Mouse (Mus musculus): ENCODE results near the gene Kpnb1. TPM values are rescaled to one million over a fixed set of nuclear protein-coding genes. Genes with fewer than 3 reads are reported as not detected.
A peak's percentile ranks its signal among the peaks of the same experiment; 100 is the strongest.
"Not testable (repeated sequence)": the region's sequence is repeated elsewhere in the genome, so short reads cannot be mapped to it uniquely, and the experiment has no call there.

Kpnb1 gene
- total RNA-seq (2021) = 100 to 1,000 TPM; 104 to 120 TPM
- long read RNA-seq, experiment 1, full-length matches to known transcripts = 19 of 37 reads
- long read RNA-seq, experiment 1, partial matches to known transcripts = 10 of 37 reads
- long read RNA-seq, experiment 1, other reads (novel, unspliced or antisense) = 8 of 37 reads
- long read RNA-seq, experiment 2, full-length matches to known transcripts = 4 of 55 reads
- long read RNA-seq, experiment 2, partial matches to known transcripts = 32 of 55 reads
- long read RNA-seq, experiment 2, other reads (novel, unspliced or antisense) = 19 of 55 reads

DNA sequence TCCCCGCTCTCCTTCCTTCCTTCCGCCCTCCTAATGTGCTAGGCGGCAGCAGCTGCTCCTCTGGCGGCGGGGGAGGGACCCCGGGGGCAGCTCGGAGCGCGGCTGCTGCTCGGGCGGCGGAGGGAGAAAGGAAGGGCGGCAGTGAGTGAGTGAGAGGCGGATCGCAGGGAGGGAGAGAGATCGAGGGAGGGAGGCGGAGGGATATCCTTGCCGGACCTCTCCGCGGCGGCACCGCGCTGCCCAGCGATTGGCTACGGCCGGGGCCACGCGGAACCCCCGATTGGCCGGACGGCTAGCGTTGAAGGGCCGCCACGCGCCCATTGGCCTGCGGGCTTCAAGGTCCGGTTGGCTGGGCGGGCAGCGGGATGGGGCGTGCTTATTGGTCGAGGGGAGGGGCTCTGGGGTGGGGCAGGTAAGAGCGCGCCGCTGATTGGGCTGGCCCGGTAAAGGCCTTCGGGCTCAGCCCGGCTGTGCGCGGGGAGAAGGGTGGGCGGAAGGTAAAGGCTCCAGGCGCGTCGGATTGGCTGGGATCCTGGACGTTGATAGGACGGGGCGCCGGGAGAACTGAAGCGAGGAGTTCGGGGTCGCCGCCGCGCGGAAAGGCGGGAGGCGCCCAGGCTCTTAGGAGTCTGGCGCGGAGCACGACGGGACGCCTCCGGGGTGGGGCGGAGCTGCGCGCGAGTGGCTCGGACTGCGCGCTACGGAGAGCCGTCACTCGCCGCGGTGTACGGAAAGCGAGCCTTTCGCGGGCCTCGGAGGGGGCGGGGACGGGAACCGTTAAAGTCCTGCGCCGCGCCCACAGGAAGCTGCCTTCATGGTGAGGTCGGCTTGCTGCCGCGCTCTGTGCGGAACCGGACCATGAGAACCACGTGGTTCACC is at the start of gene Kpnb1:
Gene Kpnb1 (minus strand): TSS at position 118 of the 879 bp plus-strand sequence.
- peak; percentile 93 to 96 for DNase-seq (ENCODE audit: low spot score in 2 of 2)

DNA sequence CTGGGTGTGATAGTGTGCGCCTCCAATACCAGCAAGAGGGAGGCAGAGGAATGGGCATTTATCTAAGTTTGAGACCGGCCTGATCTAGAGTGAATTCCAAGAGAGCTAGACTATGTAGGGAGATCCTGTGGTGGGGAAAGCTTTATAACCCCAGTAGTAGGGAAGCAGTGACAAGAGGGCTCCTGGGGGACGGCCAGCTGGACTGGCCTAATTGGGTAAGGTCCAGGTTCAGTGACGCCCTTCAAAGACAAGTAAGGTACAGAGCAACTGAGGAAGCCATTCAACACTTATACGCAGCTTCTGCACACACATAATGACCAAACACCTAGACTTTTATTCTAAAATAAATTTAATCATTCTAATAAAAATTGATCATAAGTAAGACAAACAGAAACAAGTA is 44.8 kb upstream of the Kpnb1 start:
- DNase-seq (ENCODE audit: low spot score in 2 of 2) = no peak

DNA sequence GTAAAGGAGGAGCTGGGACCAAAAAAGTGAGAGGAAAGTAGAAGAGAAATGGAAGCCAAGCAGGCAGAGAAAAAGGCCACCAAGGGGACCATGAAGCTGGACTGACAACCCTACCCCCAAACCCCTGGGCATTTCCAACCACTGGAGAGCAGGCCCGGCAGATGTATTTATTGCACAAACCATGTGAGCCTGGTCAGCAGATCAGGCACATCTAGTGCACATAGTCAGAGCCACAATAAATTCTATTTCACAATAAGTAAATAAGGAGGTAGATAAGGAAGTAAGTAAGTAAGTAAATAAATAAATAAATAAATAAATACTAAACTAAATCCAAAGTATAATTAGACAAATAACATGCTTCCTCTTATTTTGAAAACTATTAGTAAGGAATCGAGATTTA is 41.7 kb upstream of the Kpnb1 start:
- no peak for DNase-seq (ENCODE audit: low spot score in 2 of 2)

DNA sequence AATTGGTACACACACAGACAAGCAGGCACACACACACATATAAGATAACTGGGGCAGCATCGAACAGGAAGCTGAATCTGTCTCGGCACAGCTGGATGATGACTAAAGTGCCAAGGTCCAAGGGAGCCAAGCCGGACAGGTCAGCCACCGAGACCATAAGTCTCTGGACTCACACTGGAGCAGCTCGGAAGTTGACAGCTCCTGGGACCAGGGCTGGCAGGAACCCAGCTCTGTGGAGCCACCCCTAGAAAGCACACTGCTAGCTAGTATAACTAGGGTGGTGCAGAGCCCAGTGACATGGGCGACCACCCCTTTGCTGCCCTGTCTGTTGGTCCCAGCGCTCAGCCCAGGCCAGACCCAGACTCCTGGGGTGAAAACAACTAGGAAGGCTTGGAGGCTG is 41.3 kb upstream of the Kpnb1 start:
- no peak for DNase-seq (ENCODE audit: low spot score in 2 of 2)

DNA sequence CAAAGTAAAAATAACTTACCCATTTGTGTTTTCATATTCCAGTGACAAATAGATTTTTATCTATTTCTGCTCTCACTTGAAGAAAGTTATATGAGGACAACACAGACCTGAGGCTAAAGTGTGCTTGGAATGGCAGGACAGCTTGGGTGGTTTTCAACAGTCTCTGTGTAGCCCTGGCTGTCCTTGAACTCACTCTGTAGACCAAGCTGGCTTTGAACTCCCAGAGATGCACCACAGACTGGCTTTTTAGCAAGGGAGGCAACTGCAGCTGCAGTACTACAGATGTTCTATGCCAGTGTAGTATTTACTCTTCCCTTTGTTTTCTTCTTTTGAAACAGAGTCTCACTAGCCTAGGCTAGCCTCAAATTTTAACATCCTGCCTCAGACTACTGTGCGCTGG is 38.5 kb upstream of the Kpnb1 start:
- DNase-seq (ENCODE audit: low spot score in 2 of 2) = no peak

DNA sequence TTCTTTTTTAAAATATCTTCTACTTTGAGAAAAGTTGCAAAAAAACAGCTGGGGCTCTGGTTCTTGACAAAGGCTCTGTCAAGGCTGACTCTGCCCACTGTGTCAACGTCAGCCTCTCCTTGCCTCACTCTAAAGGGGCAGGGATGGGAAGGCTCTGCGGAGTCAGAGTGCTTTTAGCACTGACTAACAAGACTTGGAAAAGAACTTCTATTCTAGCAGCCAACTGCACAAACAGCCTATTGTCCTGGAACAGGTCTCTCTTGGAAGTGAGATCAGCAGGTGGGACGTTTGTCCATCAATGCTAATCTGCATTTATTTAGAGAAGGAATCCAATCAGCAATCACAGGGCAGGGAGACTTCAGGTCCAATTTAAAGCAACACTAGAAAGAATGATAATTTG is 35.8 kb upstream of the Kpnb1 start:
- DNase-seq (ENCODE audit: low spot score in 2 of 2) = no peak

DNA sequence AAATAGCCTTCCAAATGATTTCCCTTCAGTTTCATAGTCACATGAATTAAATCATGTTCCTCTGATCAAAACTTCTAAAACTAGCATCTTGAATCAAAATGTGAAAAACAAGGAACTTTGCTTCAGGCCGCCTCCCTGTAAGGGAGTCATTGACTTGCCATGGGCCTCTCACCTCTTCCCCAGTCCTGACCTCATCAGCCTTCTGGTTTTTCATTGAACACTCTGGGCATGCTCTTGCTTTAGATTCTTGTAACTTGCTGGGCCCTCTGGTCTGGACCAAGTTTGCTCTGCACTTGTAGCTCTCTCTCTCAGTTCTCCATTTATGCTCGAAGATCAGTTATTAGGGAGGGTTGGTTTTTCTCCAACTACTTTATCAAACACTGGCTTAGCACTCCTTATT is 33.9 kb upstream of the Kpnb1 start:
- no peak for DNase-seq (ENCODE audit: low spot score in 2 of 2)

DNA sequence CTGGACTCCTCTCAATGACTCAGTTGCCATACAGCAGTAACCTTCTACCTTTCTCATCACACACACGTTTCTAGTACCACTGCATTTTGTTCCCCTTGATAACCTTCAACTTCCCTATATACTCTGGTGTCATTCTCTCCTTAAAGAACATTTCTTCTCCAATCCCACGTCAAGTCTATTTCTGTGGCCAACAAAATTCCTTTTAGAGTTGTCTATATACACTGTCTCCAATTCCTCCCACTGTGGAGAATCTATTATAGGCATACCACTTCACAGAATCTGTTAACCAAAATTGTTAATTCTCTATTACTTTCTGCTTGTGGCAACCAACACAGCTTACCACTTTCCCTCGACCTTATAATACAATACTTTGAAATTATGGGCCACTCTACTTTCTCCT is 32.5 kb upstream of the Kpnb1 start:
- no peak for DNase-seq (ENCODE audit: low spot score in 2 of 2)

DNA sequence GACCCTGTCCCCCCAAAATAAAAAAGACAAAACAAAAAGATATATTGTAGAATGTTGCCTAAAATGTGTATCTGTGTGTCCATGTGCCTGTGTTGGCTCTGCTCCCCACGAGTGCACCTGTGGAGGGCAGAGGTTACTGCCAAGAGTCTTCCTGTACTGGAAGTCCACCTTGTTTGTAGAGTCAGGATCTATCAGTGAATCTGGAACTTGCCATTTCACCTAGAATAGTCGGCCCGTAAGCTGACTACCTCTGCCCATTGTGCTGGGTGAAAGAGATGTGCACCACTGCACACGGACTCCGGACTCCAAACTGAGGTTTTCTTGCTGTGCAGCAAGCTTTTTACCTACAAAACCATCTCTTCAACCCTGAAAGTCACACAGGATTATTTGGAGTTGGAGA is 26.7 kb upstream of the Kpnb1 start:
- no peak for DNase-seq (ENCODE audit: low spot score in 2 of 2)

DNA sequence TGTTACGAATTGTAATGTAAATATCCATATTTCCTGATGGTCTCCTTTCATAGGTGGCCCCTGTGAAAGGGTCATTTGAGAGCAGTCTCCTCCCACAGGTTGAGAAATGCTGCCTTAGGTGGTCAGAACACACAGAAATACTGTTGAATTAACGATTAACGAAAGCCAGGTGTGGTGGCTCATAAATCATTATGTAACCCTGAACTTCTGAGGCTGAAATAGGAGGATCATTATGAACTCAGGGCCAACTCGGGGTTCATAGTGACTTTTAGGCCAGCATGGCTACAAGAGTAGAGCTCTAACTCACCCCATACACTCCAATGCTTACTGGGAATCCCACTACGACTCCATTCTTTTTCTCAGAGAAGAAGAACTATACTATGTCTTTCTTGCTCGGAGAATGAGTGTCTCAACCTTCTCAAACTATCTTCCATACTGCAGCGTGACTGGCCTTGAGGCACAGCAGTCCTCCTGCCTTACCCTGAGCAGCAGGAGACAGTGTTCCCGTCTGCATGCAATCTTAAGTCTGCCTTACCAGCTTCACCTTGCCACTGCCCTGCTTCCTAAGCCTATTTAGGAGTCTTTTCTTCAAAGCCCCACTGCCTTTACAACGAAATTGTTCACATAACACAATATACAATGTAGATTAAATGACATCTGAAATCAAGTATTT is 23.2 kb upstream of the Kpnb1 start:
- DNase-seq (ENCODE audit: low spot score in 2 of 2) = no peak

DNA sequence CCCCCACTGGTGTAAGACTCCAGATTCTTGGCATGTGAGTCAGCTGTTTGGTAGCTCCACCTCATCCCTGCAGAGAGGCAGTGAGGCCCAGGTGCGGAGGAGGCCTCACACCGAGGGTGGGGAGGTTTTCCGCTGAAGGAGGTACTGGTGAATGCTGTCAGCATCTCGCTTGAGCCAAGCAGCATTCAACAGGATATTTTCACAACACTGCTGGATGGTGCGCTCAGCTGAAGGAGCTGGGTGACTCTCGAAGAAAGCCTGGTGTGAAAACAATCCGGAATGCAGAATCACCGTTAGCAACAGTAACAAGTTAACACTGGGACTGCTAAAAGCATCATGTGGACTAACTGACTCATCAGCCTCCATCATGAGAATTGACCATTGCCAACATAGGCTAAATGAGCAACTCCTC is 19.3 kb upstream of the Kpnb1 start:
- DNase-seq (ENCODE audit: low spot score in 2 of 2) = no peak

DNA sequence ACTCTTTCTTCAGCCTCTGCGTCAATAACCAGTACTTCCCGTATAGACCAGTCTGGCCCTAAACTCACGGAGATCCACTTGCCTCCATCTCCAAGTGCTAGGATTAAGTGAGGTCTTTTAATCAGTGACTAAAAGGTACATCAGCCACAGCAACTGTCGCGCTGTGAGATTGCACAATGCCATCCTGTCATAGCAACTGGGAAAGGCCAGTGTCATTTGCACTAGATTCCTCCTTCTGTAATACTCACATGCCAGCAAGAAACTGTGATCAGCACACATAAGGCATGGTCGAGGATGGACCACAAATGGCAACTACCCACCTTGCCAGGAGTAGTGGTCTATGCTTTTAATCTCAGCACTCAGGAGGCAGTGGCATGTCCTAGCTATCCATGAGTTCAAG is 11.8 kb upstream of the Kpnb1 start:
- no peak for DNase-seq (ENCODE audit: low spot score in 2 of 2)

DNA sequence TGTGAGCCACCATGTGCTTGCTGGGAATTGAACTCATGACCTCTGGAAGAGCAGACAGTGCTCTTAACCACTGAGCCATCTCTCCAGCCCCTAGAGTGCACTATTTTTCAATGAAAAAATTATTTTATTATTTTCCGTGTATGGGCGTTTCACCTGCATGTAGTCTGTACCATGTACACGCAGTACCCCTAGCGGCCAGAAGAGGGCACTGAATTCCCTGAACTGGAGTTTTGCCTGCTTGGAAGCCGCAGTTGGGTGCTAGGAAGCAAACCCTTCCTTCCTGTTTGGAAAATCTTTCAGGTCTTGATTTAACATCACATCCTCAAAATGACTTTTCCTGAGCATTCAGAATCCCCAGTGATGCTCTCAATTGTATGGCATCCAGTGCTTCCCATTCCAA is 10.9 kb upstream of the Kpnb1 start:
- peak; percentile 45 to 56 for DNase-seq (ENCODE audit: low spot score in 2 of 2)

DNA sequence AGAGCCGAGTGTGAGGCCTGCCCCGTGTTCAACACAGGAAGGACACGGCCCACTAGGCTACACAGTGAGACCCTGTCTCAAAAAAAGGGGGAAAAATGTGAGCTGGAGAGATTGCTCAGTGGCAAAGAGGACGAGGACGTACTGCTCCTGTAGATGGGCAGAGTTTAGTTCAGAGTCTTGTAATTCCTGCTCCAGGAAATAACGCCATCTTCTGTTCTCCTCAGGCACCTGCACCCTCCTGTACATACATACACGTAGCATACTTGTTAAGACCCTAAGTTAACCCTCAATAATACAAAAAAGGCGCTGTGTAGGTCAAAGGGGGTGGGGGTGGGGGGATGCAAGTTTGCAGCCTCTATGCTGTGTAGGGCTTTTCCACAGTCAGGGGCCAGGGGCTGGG is 9.3 kb upstream of the Kpnb1 start:
- no peak for DNase-seq (ENCODE audit: low spot score in 2 of 2)

DNA sequence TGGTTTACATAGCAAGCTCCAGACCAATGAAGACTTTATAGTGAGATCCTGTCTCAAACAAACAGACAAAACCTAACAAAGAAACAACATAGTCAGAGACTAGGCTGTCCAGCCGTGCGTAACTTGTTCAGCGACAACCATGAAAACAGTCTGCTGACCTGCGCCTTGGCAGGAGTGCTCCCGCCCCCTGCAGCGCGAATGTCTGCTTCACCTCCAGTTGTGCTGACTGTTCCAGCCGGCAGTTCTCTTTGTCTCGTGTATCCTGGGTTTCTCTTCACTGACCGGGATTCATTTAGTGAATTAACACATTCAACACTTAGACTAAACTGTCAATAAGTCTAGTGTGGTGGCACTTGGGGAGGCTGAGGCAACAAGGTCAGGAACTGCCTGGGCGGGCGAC is 8.9 kb upstream of the Kpnb1 start:
- no peak for DNase-seq (ENCODE audit: low spot score in 2 of 2)

DNA sequence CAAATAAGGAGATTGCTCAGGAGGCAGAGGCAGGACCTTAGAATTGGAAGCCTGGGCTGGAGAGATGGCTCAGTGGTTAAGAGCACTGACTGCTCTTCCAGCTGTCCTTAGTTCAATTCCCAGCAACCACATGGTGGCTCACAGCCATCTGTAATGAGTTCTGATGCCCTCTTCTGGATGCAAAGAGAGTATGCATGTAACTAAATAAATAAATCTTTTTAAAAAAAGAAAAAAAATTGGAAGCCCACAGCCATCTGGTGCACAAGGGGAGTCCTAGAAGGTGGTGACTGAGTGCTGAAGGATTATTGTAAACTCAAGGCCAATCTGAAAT is 4.9 kb upstream of the Kpnb1 start:
- DNase-seq (ENCODE audit: low spot score in 2 of 2) = no peak

DNA sequence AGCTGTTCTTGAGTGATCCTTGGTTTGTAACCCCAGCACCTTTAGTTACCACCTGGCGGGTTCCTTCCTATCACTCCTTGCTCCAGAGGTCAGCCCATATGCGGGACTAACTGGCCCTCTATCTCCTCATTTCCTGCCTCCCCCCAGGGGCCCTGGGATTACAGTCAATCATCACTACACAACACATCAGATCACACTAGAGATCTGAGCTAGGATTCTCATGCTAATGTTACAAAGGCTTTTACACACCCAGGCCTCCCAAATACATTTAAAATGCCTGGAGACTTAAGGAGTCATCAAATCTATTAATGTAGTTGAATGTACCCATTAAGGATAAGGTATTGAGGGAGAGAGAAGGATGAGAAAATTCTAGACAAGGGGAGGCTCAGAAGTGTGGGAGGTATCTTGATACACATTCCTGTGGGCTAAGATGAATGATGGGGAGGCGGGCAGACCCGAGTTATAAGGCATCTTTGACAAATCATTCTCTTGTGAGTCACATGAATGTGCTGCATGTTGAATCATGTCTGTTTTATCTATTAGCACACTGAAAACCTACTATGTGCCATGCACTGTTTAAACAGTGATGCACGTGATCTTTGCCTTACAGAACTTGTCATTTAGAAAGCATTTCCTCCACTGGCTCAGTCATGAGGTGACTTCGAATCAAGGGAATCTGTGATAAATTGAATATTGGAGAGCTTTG is 4.4 kb upstream of the Kpnb1 start:
- DNase-seq (ENCODE audit: low spot score in 2 of 2) = no peak

DNA sequence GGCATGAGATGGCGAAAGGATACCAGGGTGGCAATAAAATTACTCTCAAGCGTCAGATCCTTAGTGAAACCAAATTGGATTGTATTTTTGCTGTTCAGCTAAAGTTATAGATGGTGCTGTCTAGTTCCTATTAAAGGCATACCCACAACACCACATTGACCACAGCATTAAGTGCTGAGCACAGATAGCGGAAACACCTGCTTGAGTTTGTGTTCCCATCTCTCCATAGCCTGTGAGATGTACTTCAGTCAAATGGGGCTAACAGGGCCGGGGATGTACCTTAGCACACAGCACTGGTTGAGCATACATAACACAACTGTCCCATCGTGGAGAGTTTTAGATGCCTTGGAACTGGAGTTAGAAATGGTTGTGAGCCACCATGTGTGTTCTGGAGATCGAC is 3.3 kb upstream of the Kpnb1 start:
- DNase-seq (ENCODE audit: low spot score in 2 of 2) = no peak

DNA sequence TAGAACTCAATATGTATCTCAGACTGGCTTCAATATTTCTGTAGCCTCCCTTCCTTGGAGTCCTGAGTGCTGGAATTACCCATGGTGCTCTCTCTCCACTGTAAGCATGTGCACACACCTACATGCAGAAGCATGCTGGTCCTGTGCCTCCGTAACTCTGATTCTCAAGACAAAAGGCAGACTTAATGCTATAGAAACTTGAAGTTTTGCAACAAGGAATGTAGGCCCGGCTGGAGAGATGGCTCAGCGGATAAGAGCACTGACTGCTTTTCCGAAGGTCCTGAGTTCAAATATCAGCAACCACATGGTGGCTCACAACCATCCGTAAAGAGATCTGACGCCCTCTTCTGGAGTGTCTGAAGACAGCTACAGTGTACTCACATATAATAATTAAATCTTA is 2.0 kb upstream of the Kpnb1 start:
- not testable (repeated sequence) for DNase-seq (ENCODE audit: low spot score in 2 of 2)

DNA sequence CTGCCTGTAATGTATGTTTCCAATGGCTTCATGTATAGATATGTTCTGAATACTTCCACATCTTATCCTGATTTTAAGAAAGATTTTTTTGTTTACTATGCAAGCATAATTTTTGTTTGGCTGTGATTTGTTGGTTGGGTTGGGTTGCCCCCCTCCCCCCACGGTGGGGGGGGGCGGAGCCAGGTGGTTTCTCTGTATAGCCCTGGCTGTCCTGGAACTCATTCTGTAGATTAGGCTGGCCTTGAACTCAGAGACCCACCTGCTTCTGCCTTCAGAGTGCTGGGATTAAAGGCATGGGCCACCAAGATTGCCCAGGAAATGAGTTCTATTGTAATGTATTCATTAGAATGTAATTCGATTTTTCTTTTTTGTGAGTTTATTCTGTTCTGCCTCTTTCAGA is 1.6 kb upstream of the Kpnb1 start:
- DNase-seq (ENCODE audit: low spot score in 2 of 2) = no peak

DNA sequence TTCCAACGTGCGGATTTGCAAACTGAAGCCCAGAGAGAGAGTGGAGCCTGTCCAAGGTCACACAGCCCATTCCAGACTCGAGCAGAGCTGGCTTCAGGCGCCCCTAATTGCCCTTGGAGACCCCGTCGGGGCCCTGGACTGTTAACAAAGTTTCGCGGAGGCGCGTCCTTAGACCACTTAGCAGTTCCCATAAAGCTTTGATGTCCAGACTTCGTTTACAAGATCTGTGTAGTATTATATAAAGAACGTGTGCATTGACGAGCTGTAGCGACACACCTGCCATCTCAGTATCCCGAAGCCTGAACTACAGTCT is 918 bp upstream of the Kpnb1 start:
- DNase-seq (ENCODE audit: low spot score in 2 of 2) = no peak

All from adrenal gland, adult 18-20 months (tissue).